9 mouse cellular contexts compared by ENCODE assay signal in the genomic region with DNA sequence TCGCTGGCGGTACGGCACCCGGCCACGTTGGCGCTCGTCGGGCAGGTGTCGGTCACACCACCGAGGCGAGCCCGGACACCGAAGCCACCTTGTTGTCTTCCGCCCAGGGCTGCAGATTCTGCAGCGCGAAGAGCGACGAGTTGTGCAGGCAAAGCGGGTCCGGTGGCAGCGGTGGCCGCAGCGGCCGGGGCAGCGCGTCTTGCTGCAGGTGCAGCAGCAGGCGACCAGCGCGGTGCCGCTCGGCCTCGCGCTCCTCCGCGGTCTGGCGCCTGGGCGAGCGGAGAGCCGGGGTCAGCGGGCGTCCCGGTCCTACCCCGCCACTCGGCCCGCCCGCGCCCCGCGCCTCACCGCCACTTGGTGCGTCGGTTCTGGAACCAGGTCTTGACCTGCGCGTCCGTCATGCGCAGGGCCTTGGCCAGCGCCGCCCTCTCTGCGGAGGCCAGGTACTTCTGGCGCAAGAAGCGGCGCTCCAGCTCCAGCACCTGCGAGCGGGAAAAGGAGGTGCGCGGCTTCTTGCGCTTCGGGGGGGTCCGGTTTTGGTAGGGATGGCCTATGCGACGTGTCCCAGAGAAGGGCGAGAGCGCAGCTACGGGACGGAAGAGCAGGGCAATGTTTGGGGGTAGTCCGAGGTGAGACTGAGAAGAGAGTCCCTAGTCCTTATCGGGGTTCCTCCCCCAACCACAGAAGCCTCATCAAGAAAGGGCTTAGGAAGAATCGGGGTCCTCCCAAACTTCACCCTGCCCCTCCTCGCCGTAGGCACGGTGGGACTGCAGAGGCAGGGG. TPM values are rescaled to one million over a fixed set of nuclear protein-coding genes. Genes with fewer than 3 reads are reported as not detected.
DNase-seq lines count a peak whose midpoint lies in the region; ATAC-seq and TF ChIP-seq lines count a peak whose summit lies in the region.
"Had no signal": no experiment of that assay in that cellular context is flagged by ENCODE, and none has a peak within 500 bp of the region (broad histone marks: within the 10 kb centered on the region; RNA-seq: fewer than 3 reads in every experiment).

No protein-coding gene starts in this region.

- H3K27me3 ChIP-seq in heart, embryonic 14.5 days (ENCODE audit: control insufficient read depth, insufficient read depth, low read length) = peaks cover 98% of the 10 kb centered on the region
- peaks cover 91% of the 10 kb centered on the region for H3K27me3 ChIP-seq in intestine, postnatal 0 days (replicated peaks; ENCODE audit: control insufficient read depth, insufficient read depth, low read length)
- H3K27me3 ChIP-seq in midbrain, postnatal 0 days (ENCODE audit: insufficient read depth, low read length) = peaks cover 87% of the 10 kb centered on the region

- WGBS in heart, embryonic 14.5 days = under 1% methylated on average over 79 of the region's 81 CpGs
- 1% methylated on average over 78 of the region's 81 CpGs for WGBS in intestine, postnatal 0 days
- WGBS in midbrain, postnatal 0 days = 1% methylated on average over 69 of the region's 81 CpGs

- H3K4me2 ChIP-seq in heart, embryonic 14.5 days (ENCODE audit: low read length) = peak overlapping the region; percentile 55
- H3K4me2 ChIP-seq in intestine, postnatal 0 days (replicated peaks; ENCODE audit: low read depth) = peak overlapping the region; percentile 63
- peak overlapping the region; percentile 16 for H3K4me2 ChIP-seq in midbrain, postnatal 0 days (ENCODE audit: low read depth, low read length, poor library complexity, severe bottlenecking)

- 0 out of 2 replicates have a peak overlapping the region, but pooled peaks have one; percentile 3 for H3K9ac ChIP-seq in heart, embryonic 14.5 days (ENCODE audit: low read length)
- H3K9ac ChIP-seq in intestine, postnatal 0 days (ENCODE audit: low read depth, low read length) = no peak overlapping the region
- H3K9ac ChIP-seq in midbrain, postnatal 0 days (replicated peaks; ENCODE audit: low read length, poor library complexity, severe bottlenecking) = no peak overlapping the region

- DNase-seq in heart, postnatal 14 days = no peak
- DNase-seq in midbrain, postnatal 0 days (ENCODE audit: low spot score) = no peak
- no peak for DNase-seq in c-Kit-positive CD71-positive TER-119-positive erythroid progenitor cells, embryonic 14.5 days (ENCODE audit: low spot score)
- no peak for DNase-seq in yolk sac, embryonic 10.5 days (ENCODE audit: low spot score)

- H3K36me3 ChIP-seq in heart, embryonic 14.5 days (ENCODE audit: control insufficient read depth, insufficient read depth, low read length) = no peaks in the 10 kb centered on the region
- H3K36me3 ChIP-seq in intestine, postnatal 0 days (ENCODE audit: control insufficient read depth, insufficient read depth) = no peaks in the 10 kb centered on the region; the same call in 1 of the 2 replicates
- no peaks in the 10 kb centered on the region for H3K36me3 ChIP-seq in midbrain, postnatal 0 days (ENCODE audit: insufficient read depth, low read length)

- peak overlapping the region; percentile 19 to 25 for H3K4me3 ChIP-seq in heart, embryonic 14.5 days (ENCODE audit: control insufficient read depth in 1 of 2, insufficient read depth in 1 of 2, low read depth in 1 of 2, low read length in 2 of 2)
- peak overlapping the region; percentile 28 for H3K4me3 ChIP-seq in brown adipose tissue, adult 24 weeks (ENCODE audit: insufficient read depth, low read depth, low read length)
- peak overlapping the region; percentile 39 for H3K4me3 ChIP-seq in intestine, postnatal 0 days (ENCODE audit: low read depth, low read length)
- peak overlapping the region; percentile 12; the same call in 1 of the 2 replicates for H3K4me3 ChIP-seq in midbrain, postnatal 0 days (ENCODE audit: low read depth, low read length)

- peaks cover 0 to 16% of the 10 kb centered on the region in 2 experiments; a peak in 3 of 4 replicates for H3K4me1 ChIP-seq in heart, embryonic 14.5 days (ENCODE audit: control insufficient read depth in 2 of 2, insufficient read depth in 2 of 2, low read length in 2 of 2)
- H3K4me1 ChIP-seq in brown adipose tissue, adult 24 weeks (ENCODE audit: control insufficient read depth, insufficient read depth, insufficient read length, low read length) = no peaks in the 10 kb centered on the region; the same call in 1 of the 2 replicates
- H3K4me1 ChIP-seq in intestine, postnatal 0 days (replicated peaks; ENCODE audit: control insufficient read depth, insufficient read depth, low read length) = no peaks in the 10 kb centered on the region; the same call in 1 of the 2 replicates
- peaks cover 3% of the 10 kb centered on the region; the same call in 1 of the 2 replicates for H3K4me1 ChIP-seq in midbrain, postnatal 0 days (ENCODE audit: insufficient read depth, low read length)

- no peaks in the 10 kb centered on the region for H3K9me3 ChIP-seq in heart, embryonic 14.5 days (ENCODE audit: control insufficient read depth, low read length)
- no peaks in the 10 kb centered on the region for H3K9me3 ChIP-seq in intestine, postnatal 0 days (ENCODE audit: control insufficient read depth)
- H3K9me3 ChIP-seq in midbrain, postnatal 0 days (ENCODE audit: low read length) = no peaks in the 10 kb centered on the region

- H3K27ac ChIP-seq in heart, embryonic 14.5 days (replicated peaks in 1 of 2; ENCODE audit: control insufficient read depth in 1 of 2, insufficient read depth in 1 of 2, low read depth in 2 of 2, low read length in 2 of 2) = no peak overlapping the region
- H3K27ac ChIP-seq in brown adipose tissue, adult 24 weeks (replicated peaks; ENCODE audit: low read depth, low read length) = no peak overlapping the region
- H3K27ac ChIP-seq in intestine, postnatal 0 days (ENCODE audit: low read depth, low read length) = no peak overlapping the region
- H3K27ac ChIP-seq in midbrain, postnatal 0 days (ENCODE audit: low read depth, low read length) = no peak overlapping the region

- no peak for TF ChIP-seq CTCF in intestine, postnatal 0 days (IDR thresholded peaks at IDR 0.05; ENCODE audit: low read depth)
- no peak for TF ChIP-seq CTCF in midbrain, postnatal 0 days (IDR thresholded peaks at IDR 0.05)

- ATAC-seq in heart, embryonic 14.5 days (ENCODE audit: insufficient number of reproducible peaks, insufficient read depth, low FRiP score, low read depth) = no peak
- ATAC-seq in intestine, postnatal 0 days = no peak
- no peak for ATAC-seq in midbrain, postnatal 0 days (ENCODE audit: low FRiP score)
- no peak for ATAC-seq in activated CD4-positive, CD25-positive, alpha-beta regulatory T cell, adult 4 months

- intact Hi-C loops in heart, postnatal 14 days (cut with DNase I) = no loop called here

RNA-seq across cellular contexts. Expression of a gene that starts 1.2 kb away (rescaled TPM):
- 0.30 and 1.9 TPM in 2 replicates for polyA plus RNA-seq in heart, embryonic 14.5 days (2014; fragmentation: Nextera tagmentation; extraction: Ambion mirVana)
- not detected for total RNA-seq in heart, postnatal 14 days (2021)
- polyA plus RNA-seq in brown adipose tissue, adult 24 weeks (2012; ENCODE audit: insufficient read depth, insufficient read length, missing spikeins) = not detected in 2 replicates
- polyA plus RNA-seq in intestine, postnatal 0 days (2015; fragmentation: Nextera tagmentation; extraction: Ambion mirVana) = 7.6 and 8.4 TPM in 2 replicates
- total RNA-seq in midbrain, postnatal 0 days (2014; rRNA removed) = not detected in 2 replicates
- polyA plus RNA-seq in midbrain, postnatal 0 days (2015; fragmentation: Nextera tagmentation; extraction: Ambion mirVana) = not detected in 2 replicates
- polyA plus RNA-seq in activated CD4-positive, CD25-positive, alpha-beta regulatory T cell, adult 4 months (2017; shearing (Covaris generic)) = not detected
- total RNA-seq: MEL had no signal

RNA-seq across cellular contexts. Expression of a gene that starts 8.8 kb away (rescaled TPM):
- polyA plus RNA-seq in heart, embryonic 14.5 days (2014; fragmentation: Nextera tagmentation; extraction: Ambion mirVana) = 14.1 and 16.8 TPM in 2 replicates
- 1 to 10 TPM; 6.7 to 7.8 TPM for total RNA-seq in heart, postnatal 14 days (2021)
- 16.5 and 22.5 TPM in 2 replicates for polyA plus RNA-seq in brown adipose tissue, adult 24 weeks (2012; ENCODE audit: insufficient read depth, insufficient read length, missing spikeins)
- polyA plus RNA-seq in intestine, postnatal 0 days (2015; fragmentation: Nextera tagmentation; extraction: Ambion mirVana) = 13.6 and 14.4 TPM in 2 replicates
- 11.8 and 20.4 TPM in 2 replicates for total RNA-seq in midbrain, postnatal 0 days (2014; rRNA removed)
- 30.4 and 35.5 TPM in 2 replicates for polyA plus RNA-seq in midbrain, postnatal 0 days (2015; fragmentation: Nextera tagmentation; extraction: Ambion mirVana)
- polyA plus RNA-seq in activated CD4-positive, CD25-positive, alpha-beta regulatory T cell, adult 4 months (2017; shearing (Covaris generic)) = 10 to 100 TPM; 31.2 to 35.9 TPM

RNA-seq across cellular contexts. Expression of a gene that starts 11.3 kb away (rescaled TPM):
- polyA plus RNA-seq in heart, embryonic 14.5 days (2014; fragmentation: Nextera tagmentation; extraction: Ambion mirVana) = 0.38 and 0.46 TPM in 2 replicates
- total RNA-seq in heart, postnatal 14 days (2021) = under 1 TPM; 0.57 to 0.61 TPM
- 0.79 TPM in 1 of 2 replicates, not detected in the other for polyA plus RNA-seq in brown adipose tissue, adult 24 weeks (2012; ENCODE audit: insufficient read depth, insufficient read length, missing spikeins)
- 24.8 and 27.1 TPM in 2 replicates for polyA plus RNA-seq in intestine, postnatal 0 days (2015; fragmentation: Nextera tagmentation; extraction: Ambion mirVana)
- 0.09 and 0.11 TPM in 2 replicates for total RNA-seq in midbrain, postnatal 0 days (2014; rRNA removed)
- polyA plus RNA-seq in midbrain, postnatal 0 days (2015; fragmentation: Nextera tagmentation; extraction: Ambion mirVana) = 0.30 and 0.32 TPM in 2 replicates
- polyA plus RNA-seq in activated CD4-positive, CD25-positive, alpha-beta regulatory T cell, adult 4 months (2017; shearing (Covaris generic)) = 1 to 10 TPM; 1.5 to 1.6 TPM

RNA-seq across cellular contexts. Expression of a gene that starts 13.8 kb away (rescaled TPM):
- polyA plus RNA-seq in heart, embryonic 14.5 days (2014; fragmentation: Nextera tagmentation; extraction: Ambion mirVana) = 42.8 and 47.6 TPM in 2 replicates
- total RNA-seq in heart, postnatal 14 days (2021) = 10 to 100 TPM; 30.2 to 34.6 TPM
- polyA plus RNA-seq in brown adipose tissue, adult 24 weeks (2012; ENCODE audit: insufficient read depth, insufficient read length, missing spikeins) = 42.8 and 48.9 TPM in 2 replicates
- 22.7 and 24.0 TPM in 2 replicates for polyA plus RNA-seq in intestine, postnatal 0 days (2015; fragmentation: Nextera tagmentation; extraction: Ambion mirVana)
- total RNA-seq in midbrain, postnatal 0 days (2014; rRNA removed) = 45.4 and 56.5 TPM in 2 replicates
- 87.8 and 93.4 TPM in 2 replicates for polyA plus RNA-seq in midbrain, postnatal 0 days (2015; fragmentation: Nextera tagmentation; extraction: Ambion mirVana)
- 10 to 100 TPM; 19.0 to 22.2 TPM for polyA plus RNA-seq in activated CD4-positive, CD25-positive, alpha-beta regulatory T cell, adult 4 months (2017; shearing (Covaris generic))

RNA-seq across cellular contexts. Expression of a gene that starts 14.6 kb away (rescaled TPM):
- 87.8 and 95.5 TPM in 2 replicates for polyA plus RNA-seq in heart, embryonic 14.5 days (2014; fragmentation: Nextera tagmentation; extraction: Ambion mirVana)
- 10 to 100 TPM; 82.7 to 85.5 TPM for total RNA-seq in heart, postnatal 14 days (2021)
- polyA plus RNA-seq in brown adipose tissue, adult 24 weeks (2012; ENCODE audit: insufficient read depth, insufficient read length, missing spikeins) = 78.0 and 97.2 TPM in 2 replicates
- 191 and 210 TPM in 2 replicates for polyA plus RNA-seq in intestine, postnatal 0 days (2015; fragmentation: Nextera tagmentation; extraction: Ambion mirVana)
- 180 and 190 TPM in 2 replicates for total RNA-seq in midbrain, postnatal 0 days (2014; rRNA removed)
- 130 and 155 TPM in 2 replicates for polyA plus RNA-seq in midbrain, postnatal 0 days (2015; fragmentation: Nextera tagmentation; extraction: Ambion mirVana)
- 100 to 1,000 TPM; 432 to 455 TPM for polyA plus RNA-seq in activated CD4-positive, CD25-positive, alpha-beta regulatory T cell, adult 4 months (2017; shearing (Covaris generic))
